Mouse (Mus musculus) kidney, postnatal 0 days (tissue): ENCODE data around the gene Fcho1. TPM values are rescaled to one million over a fixed set of nuclear protein-coding genes. Genes with fewer than 3 reads are reported as not detected.

Experiments used
- ATAC-seq: fragments of 200-750 bp; cut with Nextera tagmentation; replicated peaks from 2 replicates; pipeline ENCODE4 v1.8.0; 2017; ENCODE audit warnings: low read depth, moderate number of reproducible peaks, moderate TSS enrichment, moderate library complexity; ENCODE audit not compliant: low FRiP score
- DNase-seq: peaks from one replicate; pipeline ENCODE4 v3.0.0-alpha.2; 2016; ENCODE audit warnings: low spot score
- H3K27ac ChIP-seq: fragments of 300-500 bp; sonication (generic); 2 replicates; pipeline ENCODE4 v1.5.1; 2014; ENCODE audit warnings: mild to moderate bottlenecking
- H3K27me3 ChIP-seq: fragments of 300-500 bp; sonication (generic); 2 replicates; pipeline ENCODE4 v1.6.1; 2014; ENCODE audit warnings: low read length, mixed read lengths; ENCODE audit not compliant: insufficient read depth
- H3K36me3 ChIP-seq: fragments of 300-500 bp; sonication (generic); 2 replicates; pipeline ENCODE4 v1.6.1; 2014; ENCODE audit warnings: low read length, mixed read lengths; ENCODE audit not compliant: insufficient read depth
- H3K4me1 ChIP-seq: fragments of 300-500 bp; sonication (generic); replicated peaks from 2 replicates; pipeline ENCODE4 v1.6.1; 2014; ENCODE audit warnings: antibody characterized with exemption, low read length, mixed read lengths; ENCODE audit not compliant: insufficient read depth
- H3K4me2 ChIP-seq: fragments of 300-500 bp; sonication (generic); 2 replicates; pipeline ENCODE4 v1.6.1; 2014; ENCODE audit warnings: mild to moderate bottlenecking, low read length, moderate library complexity, mixed read lengths
- H3K4me3 ChIP-seq: fragments of 300-500 bp; sonication (generic); replicated peaks from 2 replicates; pipeline ENCODE4 v1.5.1; 2014; ENCODE audit warnings: low read depth, low read length
- H3K9ac ChIP-seq: fragments of 300-500 bp; sonication (generic); 2 replicates; pipeline ENCODE4 v1.6.1; 2014; ENCODE audit warnings: low read depth, low read length
- H3K9me3 ChIP-seq: fragments of 300-500 bp; sonication (generic); replicated peaks from 2 replicates; pipeline ENCODE4 v1.6.1; 2016; ENCODE audit warnings: low read length, inconsistent platforms, mixed read lengths
- CTCF ChIP-seq: IDR thresholded peaks from 2 replicates; pipeline ENCODE4 v1.5.1; 2016; ENCODE audit warnings: antibody characterized with exemption, low read depth, mild to moderate bottlenecking, moderate library complexity
- WGBS: fragments of 180-500 bp; shearing (Covaris S2); extraction: QIAGEN DNeasy Blood & Tissue Kit; methylation state at CpG from one replicate; pipeline ENCODE4 v1.1.7; 2014; 5-methylcytosine and 5-hydroxymethylcytosine counted together
- polyA plus RNA-seq: library from polyadenylated mRNA; unstranded; fragments of >200 nt; fragmentation: Nextera tagmentation; extraction: Ambion mirVana; gene quantifications from 2 replicates; pipeline ENCODE4 v1.2.1, GENCODE M21; 2015

The Fcho1 gene
- polyA plus RNA-seq, 1 experiment from 2014 or later, result 3.4 TPM

DNA sequence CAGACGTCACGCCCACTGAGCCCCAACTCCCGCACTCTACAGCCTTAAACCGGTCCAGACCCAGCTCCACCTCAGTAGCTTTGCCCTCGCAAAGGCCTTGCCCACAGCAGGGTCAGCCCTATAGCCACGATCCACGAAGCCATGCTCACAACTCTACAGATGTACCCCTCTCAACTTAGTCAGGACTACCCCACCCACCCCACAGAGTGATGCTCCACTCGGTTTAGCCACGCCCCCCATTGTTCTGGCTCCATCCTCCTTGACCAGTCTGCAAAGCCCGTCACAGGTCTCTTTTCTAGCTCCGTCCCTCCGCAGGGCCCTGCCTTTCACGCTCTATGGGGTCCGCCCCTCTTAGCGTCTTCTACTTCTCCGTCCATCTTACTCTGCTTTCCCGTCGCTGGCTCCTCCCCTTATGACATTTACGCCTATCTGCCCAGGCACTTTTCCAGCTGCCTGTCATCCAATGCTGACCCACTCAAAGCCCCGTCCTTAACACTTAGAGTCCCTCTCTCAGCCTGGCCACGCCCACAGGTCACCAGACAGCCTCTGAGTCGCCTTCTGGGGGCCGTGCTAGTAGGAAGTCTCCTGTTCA, 39.3 kb downstream of the Fcho1 start:
- Histone ChIP-seq H3K4me2 (peak overlapping the region; percentile 36), H3K27ac (no peak overlapping the region), H3K9ac (no peak overlapping the region), H3K27me3 (peaks cover 99% of the 10 kb centered on the region), H3K9me3 (no peaks in the 10 kb centered on the region), H3K4me1 (peaks cover 10% of the 10 kb centered on the region), H3K4me3 (peak overlapping the region; percentile 18), H3K36me3 (no peaks in the 10 kb centered on the region)
- 8% methylated on average over 23 of the region's 23 CpGs for WGBS
- DNase-seq (peak; percentile 71), ATAC-seq (peak; percentile 48)
- no peak for TF ChIP-seq CTCF

DNA sequence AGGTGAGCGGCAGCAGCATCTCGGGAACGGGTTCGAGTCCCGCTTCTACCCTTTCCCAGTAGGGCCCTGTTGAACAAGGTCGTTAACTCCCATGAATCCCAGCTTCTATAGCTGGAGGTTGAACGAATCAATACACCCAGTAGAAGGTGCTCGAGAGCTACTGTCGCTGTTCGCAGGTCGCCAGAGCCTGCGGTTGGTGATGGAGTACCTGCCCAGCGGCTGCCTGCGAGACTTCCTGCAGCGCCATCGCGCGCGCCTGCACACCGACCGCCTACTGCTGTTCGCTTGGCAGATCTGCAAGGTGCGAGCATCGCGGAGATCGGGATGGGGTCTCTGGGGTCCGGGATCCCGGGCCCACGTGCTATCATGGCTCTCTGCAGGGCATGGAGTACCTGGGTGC, 39.9 kb downstream of the Fcho1 start:
- Histone ChIP-seq H3K36me3 (no peaks in the 10 kb centered on the region), H3K9me3 (no peaks in the 10 kb centered on the region), H3K9ac (no peak overlapping the region), H3K4me2 (peak overlapping the region; percentile 36), H3K27ac (no peak overlapping the region), H3K4me3 (peak overlapping the region; percentile 18; the same call in 1 of the 2 replicates), H3K4me1 (peaks cover 12% of the 10 kb centered on the region), H3K27me3 (peaks cover 98% of the 10 kb centered on the region)
- ATAC-seq, result no peak
- DNase-seq, result no peak
- 13% methylated on average over 29 of the region's 29 CpGs for WGBS
- TF ChIP-seq CTCF, result no peak; the same call in 1 of the 2 replicates

DNA sequence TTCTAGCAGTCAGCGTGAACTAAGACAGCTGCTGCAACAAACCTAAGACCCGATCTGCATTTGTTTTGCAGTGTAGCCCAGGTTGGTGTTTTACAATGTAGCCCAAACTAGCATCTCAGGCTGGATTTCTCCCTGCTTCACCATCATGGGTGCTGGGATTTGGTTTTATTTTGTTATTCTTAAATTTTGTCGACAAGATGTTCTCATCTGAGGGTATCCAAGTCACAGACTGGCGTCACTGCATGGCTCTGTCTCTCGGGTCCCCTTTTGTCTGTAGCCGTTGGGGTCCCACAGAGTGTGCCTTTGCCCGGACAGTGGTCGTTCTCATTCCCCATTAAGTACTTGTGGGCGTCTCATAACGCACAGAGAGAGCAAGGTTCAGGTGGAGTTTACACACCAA, 40.8 kb downstream of the Fcho1 start:
- 30% methylated on average over 10 of the region's 10 CpGs for WGBS
- H3K4me2 ChIP-seq, result no peak overlapping the region
- no peaks in the 10 kb centered on the region for H3K9me3 ChIP-seq
- H3K4me3 ChIP-seq, result no peak overlapping the region
- ATAC-seq (no peak), DNase-seq (no peak)
- peaks cover 94% of the 10 kb centered on the region for H3K27me3 ChIP-seq
- no peak overlapping the region for H3K9ac ChIP-seq
- no peak overlapping the region for H3K27ac ChIP-seq
- no peak for TF ChIP-seq CTCF
- H3K4me1 ChIP-seq, result peaks cover 18% of the 10 kb centered on the region
- no peaks in the 10 kb centered on the region for H3K36me3 ChIP-seq

DNA sequence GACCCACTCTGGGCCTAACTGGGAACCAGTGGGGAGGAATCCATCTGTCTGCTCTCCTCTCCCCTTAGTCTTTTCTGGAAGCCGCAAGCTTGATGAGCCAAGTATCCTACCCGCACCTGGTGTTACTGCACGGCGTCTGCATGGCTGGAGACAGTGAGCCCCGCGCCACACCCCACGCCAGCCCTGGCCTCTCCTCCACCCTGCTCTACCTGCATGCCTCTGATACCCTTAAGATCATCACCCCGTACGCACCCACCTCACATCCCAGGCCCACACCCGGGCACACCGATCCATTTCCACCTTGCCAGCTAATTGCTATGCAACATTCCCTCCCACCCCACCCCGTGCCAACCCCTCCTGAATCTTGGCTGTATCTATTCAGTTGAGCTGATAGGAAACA, 42.7 kb downstream of the Fcho1 start:
- 75% methylated on average over 12 of the region's 12 CpGs for WGBS
- Histone ChIP-seq H3K4me3 (no peak overlapping the region), H3K27me3 (peaks cover 87% of the 10 kb centered on the region), H3K4me1 (peaks cover 22% of the 10 kb centered on the region), H3K4me2 (no peak overlapping the region), H3K9ac (no peak overlapping the region), H3K27ac (no peak overlapping the region), H3K9me3 (no peaks in the 10 kb centered on the region), H3K36me3 (no peaks in the 10 kb centered on the region)
- DNase-seq, result no peak
- no peak for TF ChIP-seq CTCF
- no peak for ATAC-seq

GRCm38 (mm10) chr8:71681369-71681915, 44.1 kb downstream of the Fcho1 start:
- Histone ChIP-seq H3K27me3 (peaks cover 73% of the 10 kb centered on the region), H3K9me3 (no peaks in the 10 kb centered on the region), H3K9ac (no peak overlapping the region), H3K4me3 (no peak overlapping the region), H3K4me2 (no peak overlapping the region), H3K36me3 (no peaks in the 10 kb centered on the region), H3K4me1 (peaks cover 19% of the 10 kb centered on the region), H3K27ac (no peak overlapping the region)
- no peak for DNase-seq
- WGBS, result 11% methylated on average over 18 of the region's 18 CpGs
- TF ChIP-seq CTCF, result no peak
- ATAC-seq, result no peak

GRCm38 (mm10) chr8:71680471-71680870, 45.0 kb downstream of the Fcho1 start:
- no peak overlapping the region for H3K27ac ChIP-seq
- WGBS, result 11% methylated on average over 21 of the region's 21 CpGs
- H3K9me3 ChIP-seq, result no peaks in the 10 kb centered on the region
- peak overlapping the region; percentile 21 for H3K4me2 ChIP-seq
- no peaks in the 10 kb centered on the region for H3K36me3 ChIP-seq
- TF ChIP-seq CTCF, result no peak
- no peak for DNase-seq
- no peak overlapping the region for H3K9ac ChIP-seq
- peaks cover 12% of the 10 kb centered on the region for H3K4me1 ChIP-seq
- H3K4me3 ChIP-seq, result no peak overlapping the region
- H3K27me3 ChIP-seq, result peaks cover 63% of the 10 kb centered on the region
- no peak for ATAC-seq
